Mouse (Mus musculus): ENCODE measurements around the gene Meis1.

DNA sequence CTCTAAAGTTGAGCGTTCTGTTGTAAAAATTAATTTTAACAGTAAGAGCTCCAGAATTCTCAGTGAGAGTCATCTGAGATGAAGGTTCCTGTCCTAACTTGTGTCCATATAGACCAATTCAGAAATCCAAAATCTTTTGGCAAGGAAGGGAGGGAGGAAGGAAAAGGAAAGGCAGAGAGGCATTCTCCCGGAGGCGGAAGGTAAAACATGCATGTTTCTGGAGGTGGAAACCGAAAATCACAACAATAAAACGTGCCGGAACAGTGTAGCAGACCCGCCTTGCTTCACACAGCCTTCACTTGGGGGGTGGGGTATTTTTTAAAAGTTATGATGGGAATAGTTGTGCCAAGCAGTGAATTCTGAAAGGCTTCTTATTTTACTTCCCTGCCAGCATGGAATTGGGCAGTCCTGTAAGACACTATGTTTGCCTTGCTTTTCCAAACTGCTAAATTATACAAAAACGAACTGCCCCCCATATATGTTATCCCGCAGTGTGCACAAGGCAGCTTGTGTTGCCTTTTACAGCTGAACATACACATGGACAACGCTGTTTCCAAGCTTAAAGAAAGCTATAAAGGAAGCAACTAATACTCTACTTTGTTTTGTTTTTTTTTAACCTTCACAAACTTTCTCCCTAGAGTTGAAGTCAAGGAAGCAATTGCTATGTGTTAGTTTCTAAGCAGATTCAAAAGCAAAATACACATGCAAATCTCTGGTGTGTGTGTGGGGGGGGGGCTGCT, 2.1 kb downstream of the Meis1 start:
- TF ChIP-seq CTCF (conservative IDR thresholded peaks at IDR 0.05 in 1 of 2, IDR thresholded peaks at IDR 0.05 in 1 of 2; ENCODE audit: low read depth in 2 of 2, low read length in 2 of 2) (no peak), POLR2AphosphoS2 (IDR thresholded peaks at IDR 0.05; ENCODE audit: low read depth, low read length) (no peak), EP300 (IDR thresholded peaks at IDR 0.05; ENCODE audit: low read length) (no peak), CHD2 (IDR thresholded peaks at IDR 0.05; ENCODE audit: low read length) (no peak), POLR2A (IDR thresholded peaks at IDR 0.05; ENCODE audit: low read depth, low read length) (no peak), MAX (IDR thresholded peaks at IDR 0.05; ENCODE audit: low read length) (no peak), MAFK (IDR thresholded peaks at IDR 0.05; ENCODE audit: insufficient replicate concordance, low read length) (no peak), MAZ (IDR thresholded peaks at IDR 0.05; ENCODE audit: low read depth, low read length) (no peak), CHD1 (IDR thresholded peaks at IDR 0.05; ENCODE audit: low read depth, low read length) (no peak), USF1 (IDR thresholded peaks at IDR 0.05; ENCODE audit: low read depth, low read length) (no peak), ZC3H11A (IDR thresholded peaks at IDR 0.05; ENCODE audit: low read depth, low read length) (no peak), ZMIZ1 (IDR thresholded peaks at IDR 0.05; ENCODE audit: low read depth, low read length) (no peak), ELF1 (IDR thresholded peaks at IDR 0.05; ENCODE audit: low read depth, low read length) (no peak), TCF12 (IDR thresholded peaks at IDR 0.05; ENCODE audit: low read depth, low read length) (no peak)
